Mouse (Mus musculus) stomach, embryonic 14.5 days (tissue): Measurements from ENCODE around the gene Lysmd2. TPM values are rescaled to one million over a fixed set of nuclear protein-coding genes. Genes with fewer than 3 reads are reported as not detected.

Experiments
- polyA plus RNA-seq: library from polyadenylated mRNA; unstranded; fragments of >200 nt; fragmentation: Nextera tagmentation; extraction: Ambion mirVana; gene quantifications from 2 replicates; pipeline ENCODE4 v1.2.1, GENCODE M21; 2014

Lysmd2 gene
- polyA plus RNA-seq, 1 experiment from 2014 or later = 33.8 TPM

Other genes with a start within 250 kb of the Lysmd2 start
- gene Mapk6, start 215.7 kb upstream of the Lysmd2 start, polyA plus RNA-seq = 70.2 and 72.0 TPM in 2 replicates
- 39.0 and 39.6 TPM in 2 replicates for gene Leo1, start 184.2 kb upstream of the Lysmd2 start, polyA plus RNA-seq
- 117 and 121 TPM in 2 replicates for gene Tmod3, start 66.1 kb upstream of the Lysmd2 start, polyA plus RNA-seq
- 17.6 and 22.8 TPM in 2 replicates for gene Tmod2, start 14.4 kb upstream of the Lysmd2 start, polyA plus RNA-seq
- gene Scg3, start 58.3 kb downstream of the Lysmd2 start, polyA plus RNA-seq = 7.6 and 11.1 TPM in 2 replicates
- 6.9 and 7.5 TPM in 2 replicates for gene Bmp5, start 149.6 kb downstream of the Lysmd2 start, polyA plus RNA-seq